Mouse (Mus musculus): ENCODE measurements around the gene Jakmip3.

Jakmip3 gene

GRCm38 (mm10) chr7:139063406-139063805 lies 122.9 kb downstream of the Jakmip3 start:
- no peak for DNase-seq (ENCODE audit: low spot score)

- DNase-seq (ENCODE audit: low spot score): peak; percentile 65
These were observed 127.7 kb downstream of the Jakmip3 start for GRCm38 (mm10) chr7:139068182-139068623.

- DNase-seq (ENCODE audit: low spot score): no peak
These were observed 133.7 kb downstream of the Jakmip3 start for GRCm38 (mm10) chr7:139074189-139074588.

GRCm38 (mm10) chr7:139075054-139075794 lies 134.7 kb downstream of the Jakmip3 start:
- DNase-seq (ENCODE audit: low spot score): no peak

GRCm38 (mm10) chr7:139077283-139077682 lies 136.8 kb downstream of the Jakmip3 start:
- DNase-seq (ENCODE audit: low spot score): no peak

GRCm38 (mm10) chr7:139078181-139078580 lies 137.7 kb downstream of the Jakmip3 start:
- DNase-seq (ENCODE audit: low spot score): no peak

- DNase-seq (ENCODE audit: low spot score): no peak
These were observed 138.6 kb downstream of the Jakmip3 start for GRCm38 (mm10) chr7:139079141-139079540.

- DNase-seq (ENCODE audit: low spot score): no peak
These were observed 140.2 kb downstream of the Jakmip3 start for GRCm38 (mm10) chr7:139080714-139081113.

- no peak for DNase-seq (ENCODE audit: low spot score)
These were observed 140.6 kb downstream of the Jakmip3 start for GRCm38 (mm10) chr7:139081158-139081557.

GRCm38 (mm10) chr7:139082281-139082680 lies 141.8 kb downstream of the Jakmip3 start:
- no peak for DNase-seq (ENCODE audit: low spot score)

- DNase-seq (ENCODE audit: low spot score): no peak
These were observed 143.8 kb downstream of the Jakmip3 start for GRCm38 (mm10) chr7:139084316-139084715.

- DNase-seq (ENCODE audit: low spot score): peak; percentile 68
These were observed 145.2 kb downstream of the Jakmip3 start, which contains the start of gene Dpysl4 for GRCm38 (mm10) chr7:139085629-139086194. Gene Dpysl4 (plus strand): TSS chr7:139086001.

- no peak for DNase-seq (ENCODE audit: low spot score)
These were observed 145.9 kb downstream of the Jakmip3 start for GRCm38 (mm10) chr7:139086195-139087158.

- no peak for DNase-seq (ENCODE audit: low spot score)
These were observed 147.3 kb downstream of the Jakmip3 start for GRCm38 (mm10) chr7:139087801-139088200.

- DNase-seq (ENCODE audit: low spot score): no peak
These were observed 149.7 kb downstream of the Jakmip3 start for GRCm38 (mm10) chr7:139089892-139090874.

GRCm38 (mm10) chr7:139091681-139092080 lies 151.2 kb downstream of the Jakmip3 start:
- DNase-seq (ENCODE audit: low spot score): no peak

- DNase-seq (ENCODE audit: low spot score): no peak
These were observed 152.1 kb downstream of the Jakmip3 start for GRCm38 (mm10) chr7:139092676-139093075.

- DNase-seq (ENCODE audit: low spot score): no peak
These were observed 152.6 kb downstream of the Jakmip3 start for GRCm38 (mm10) chr7:139093124-139093523.

GRCm38 (mm10) chr7:139093781-139094180 lies 153.3 kb downstream of the Jakmip3 start:
- DNase-seq (ENCODE audit: low spot score): no peak

GRCm38 (mm10) chr7:139094761-139095160 lies 154.2 kb downstream of the Jakmip3 start:
- no peak for DNase-seq (ENCODE audit: low spot score)

- no peak for DNase-seq (ENCODE audit: low spot score)
These were observed 154.8 kb downstream of the Jakmip3 start for GRCm38 (mm10) chr7:139095282-139095681.

All from layer of hippocampus, adult 9-10 months (tissue).